Mouse (Mus musculus) testis, postnatal 14 days (tissue): ENCODE measurements around the gene Tmem203.
A peak's percentile ranks its signal among the peaks of the same experiment; 100 is the strongest.

ENCODE experiments used
- DNase-seq: peaks from one replicate; pipeline ENCODE4 v3.0.0; 2021; ENCODE audit warnings: low spot score

Tmem203 gene

GRCm38 (mm10) chr2:25291184-25292053 lies 36.2 kb downstream of the Tmem203 start:
- DNase-seq: no peak

GRCm38 (mm10) chr2:25292054-25292544 lies 36.9 kb downstream of the Tmem203 start:
- DNase-seq: no peak

- DNase-seq: peak; percentile 60
Observed at GRCm38 (mm10) chr2:25292856-25293255, 37.6 kb downstream of the Tmem203 start.

- DNase-seq: no peak
Observed at GRCm38 (mm10) chr2:25293706-25294105, 38.5 kb downstream of the Tmem203 start.

- DNase-seq: no peak
Observed at GRCm38 (mm10) chr2:25297093-25297492, 41.9 kb downstream of the Tmem203 start.

GRCm38 (mm10) chr2:25298046-25298445 lies 42.8 kb downstream of the Tmem203 start:
- no peak for DNase-seq

GRCm38 (mm10) chr2:25303452-25303851 lies 48.2 kb downstream of the Tmem203 start:
- no peak for DNase-seq

- no peak for DNase-seq
Observed at GRCm38 (mm10) chr2:25303931-25304656, 48.9 kb downstream of the Tmem203 start.

- no peak for DNase-seq
Observed at GRCm38 (mm10) chr2:25304657-25305541, 49.7 kb downstream of the Tmem203 start.
